Mouse (Mus musculus) lung, postnatal 36 days (tissue): ENCODE data around the gene Sept1.

ENCODE experiments used
- DNase-seq: peaks from one replicate; pipeline ENCODE4 v3.0.0; 2022; ENCODE audit warnings: mixed read lengths

The Sept1 gene

DNA sequence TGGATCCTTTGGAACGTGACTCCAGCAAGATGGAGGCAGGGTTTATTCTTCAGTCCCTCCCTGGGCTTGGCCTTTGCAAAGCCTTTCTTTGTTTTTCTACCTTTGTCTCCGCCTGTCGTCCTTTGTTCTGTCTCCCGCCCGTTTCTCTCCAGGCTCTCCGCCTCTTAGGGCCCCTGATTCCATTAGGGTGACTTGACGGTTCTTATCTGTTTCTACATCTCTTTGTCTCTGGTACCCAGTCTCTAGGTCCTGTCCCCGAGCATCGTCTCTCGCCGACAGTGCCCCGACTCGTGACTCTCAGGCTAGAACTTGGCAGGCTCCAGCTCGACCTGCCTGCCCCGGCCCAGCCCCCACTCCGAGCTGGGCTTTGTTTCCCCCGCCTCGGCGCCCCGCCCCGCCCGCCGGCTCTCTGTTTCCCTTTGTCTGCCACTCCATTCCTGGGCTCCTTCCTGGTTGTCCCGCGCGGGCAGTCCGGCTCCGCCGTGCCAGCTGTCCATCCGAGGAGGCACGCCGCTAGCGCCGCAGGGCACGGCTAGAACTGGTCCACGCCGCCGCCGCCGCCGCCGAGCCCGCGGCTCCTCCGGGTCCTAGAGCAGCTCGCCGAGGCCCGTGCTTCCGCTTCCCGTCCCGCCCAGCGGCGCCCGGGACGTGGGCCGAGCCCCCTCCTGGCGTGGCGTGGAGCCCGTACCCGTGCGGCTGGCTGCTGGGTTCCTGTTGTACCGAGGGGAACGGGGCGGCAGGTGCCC is at the start of gene Sept1, which contains the start of gene Zfp553:
Sept1 (minus strand) TSS at position 509 of the 746 bp plus-strand sequence.
Zfp553 (plus strand) TSS at position 440 of the 746 bp plus-strand sequence.
- peak; percentile 83 for DNase-seq

DNA sequence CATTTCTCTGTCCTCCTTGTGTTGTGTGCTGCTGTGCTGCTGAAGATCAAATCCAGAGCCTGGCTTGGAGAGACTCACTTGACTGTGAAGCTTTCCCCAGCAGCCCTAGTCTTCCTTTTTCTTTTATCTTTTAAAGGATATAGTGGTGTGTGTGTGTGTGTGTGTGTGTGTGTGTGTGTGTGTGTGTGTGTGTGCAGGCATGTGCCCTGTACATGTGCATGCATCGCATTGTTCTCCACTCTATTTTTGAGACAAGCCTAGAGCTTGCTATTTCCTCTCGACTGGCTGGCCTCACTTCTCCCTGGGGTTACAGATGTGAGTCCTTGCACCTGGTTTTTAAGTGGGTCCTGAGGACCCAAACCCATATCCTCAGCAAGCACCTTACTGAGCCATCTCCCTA is 49.3 kb upstream of the Sept1 start:
- DNase-seq = no peak

DNA sequence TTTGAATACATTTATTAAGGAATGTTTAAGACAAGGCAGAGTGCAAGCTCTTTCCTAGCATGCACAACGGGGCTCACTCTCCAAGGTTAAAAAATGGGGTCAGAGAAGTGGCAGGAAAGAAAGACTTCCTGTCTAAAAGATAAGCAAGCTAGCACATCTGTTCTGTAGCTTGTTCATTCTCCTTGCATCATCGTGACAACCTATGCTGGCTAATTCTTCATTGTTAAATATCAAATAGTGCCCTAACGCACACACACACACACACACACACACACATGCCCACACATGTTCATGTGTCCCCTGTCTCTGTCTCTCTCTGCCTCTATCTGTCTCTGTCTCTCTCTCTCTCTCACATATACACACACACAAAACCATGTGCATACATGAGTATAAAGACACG is 48.2 kb upstream of the Sept1 start:
- no peak for DNase-seq

DNA sequence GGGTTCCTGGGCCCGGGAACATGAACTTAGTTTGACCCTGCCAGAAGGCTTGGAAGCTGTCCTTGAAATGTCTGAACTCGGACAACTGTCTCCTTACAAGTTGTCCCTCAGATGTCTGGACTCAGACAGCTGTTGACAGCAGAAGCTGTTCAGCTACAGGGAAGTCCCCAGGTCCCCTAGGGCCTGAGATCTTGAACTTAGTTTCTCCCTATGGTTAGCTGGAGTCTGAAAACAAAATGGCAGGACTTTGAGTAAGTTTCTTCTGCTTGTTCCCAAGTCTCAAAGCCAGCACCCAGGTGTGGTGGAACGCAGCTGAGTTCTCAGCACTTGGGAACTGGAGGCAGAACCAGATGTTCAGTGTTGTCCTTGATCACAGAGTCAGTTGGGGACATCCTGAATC is 47.2 kb upstream of the Sept1 start:
- no peak for DNase-seq

DNA sequence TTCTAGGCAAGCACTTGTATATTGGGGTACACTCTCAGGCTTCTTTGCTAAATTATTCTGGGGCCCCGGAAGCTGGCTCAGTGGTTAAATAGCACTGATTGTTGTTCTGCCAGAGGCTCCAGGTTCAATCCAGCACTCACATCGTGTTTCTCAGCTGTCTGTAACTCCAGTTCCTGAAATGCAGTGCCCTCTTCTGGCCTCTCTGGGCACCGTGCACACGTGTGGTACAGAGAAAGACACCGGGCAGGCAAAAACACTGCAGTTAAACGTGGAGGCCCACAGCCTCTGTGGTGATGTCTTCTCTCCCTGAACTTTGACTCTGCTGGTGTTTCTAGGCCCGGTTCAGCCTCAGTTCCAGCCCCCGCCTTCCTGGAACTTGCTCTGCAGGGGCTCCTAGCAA is 45.4 kb upstream of the Sept1 start:
- peak; percentile 78 for DNase-seq

DNA sequence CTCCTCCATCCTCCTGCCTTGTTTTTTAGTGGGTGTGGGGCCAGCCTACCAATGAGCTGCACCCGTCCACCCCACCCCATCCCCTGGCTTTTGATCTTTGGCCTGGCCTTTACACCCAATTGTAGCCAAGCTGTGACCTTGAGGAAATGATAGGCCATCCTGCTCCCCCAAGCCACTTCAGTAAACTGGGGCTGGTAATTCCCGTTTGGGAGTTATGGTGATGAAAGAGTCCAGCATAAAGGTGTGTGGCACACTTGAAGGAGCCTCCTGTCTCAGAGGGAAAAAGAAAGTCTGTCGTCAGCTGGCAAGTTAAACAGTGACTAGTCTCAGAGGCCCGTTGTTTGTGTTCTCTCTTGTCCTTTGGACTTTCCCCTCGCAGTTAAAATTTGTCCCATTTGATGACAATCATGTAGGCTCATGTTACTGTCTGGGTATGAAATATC is 43.6 kb upstream of the Sept1 start:
- no peak for DNase-seq

DNA sequence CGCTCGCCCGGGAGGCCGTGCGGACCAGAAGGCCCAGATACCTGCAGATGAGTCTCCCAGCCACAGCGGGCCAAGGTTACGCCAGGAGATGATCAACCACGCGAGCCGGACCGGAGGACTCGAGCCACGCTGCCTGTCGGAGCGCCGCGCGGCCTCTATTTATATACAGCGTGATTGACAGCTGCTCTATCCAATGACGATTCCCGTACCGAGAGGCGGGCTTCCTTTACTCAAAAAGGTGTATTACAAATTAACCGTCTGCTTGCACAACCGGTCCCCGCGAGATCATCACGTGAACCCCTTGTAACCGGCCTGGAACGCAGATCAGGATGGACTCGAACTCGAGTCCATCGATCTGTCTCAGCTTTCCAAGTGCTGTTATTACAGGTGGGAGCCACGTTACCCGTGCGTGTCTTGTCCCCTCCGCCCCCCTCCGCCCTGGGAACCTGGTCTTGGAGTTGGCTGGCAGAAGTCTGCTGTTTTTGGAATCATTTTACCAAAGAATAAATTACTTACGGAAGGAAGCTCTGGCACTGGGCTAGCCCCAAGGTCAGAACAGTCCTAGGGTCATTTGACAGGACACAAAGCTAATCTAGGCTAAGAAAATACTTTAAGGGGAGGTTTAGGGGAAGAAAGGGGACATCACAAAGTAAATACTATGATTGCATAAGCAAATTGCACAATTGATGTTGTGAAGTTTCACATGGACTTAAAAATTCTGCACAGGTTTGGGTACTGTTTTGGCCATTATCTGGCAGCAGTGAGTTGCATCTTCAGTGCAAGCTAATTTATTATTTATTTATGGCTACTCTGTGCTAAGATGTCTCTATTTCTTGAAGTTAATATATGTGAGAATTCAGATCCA is 41.2 kb upstream of the Sept1 start, which contains the start of gene Sephs2:
Sephs2 (minus strand) TSS at position 131 of the 865 bp plus-strand sequence.
- peak; percentile 99 for DNase-seq

DNA sequence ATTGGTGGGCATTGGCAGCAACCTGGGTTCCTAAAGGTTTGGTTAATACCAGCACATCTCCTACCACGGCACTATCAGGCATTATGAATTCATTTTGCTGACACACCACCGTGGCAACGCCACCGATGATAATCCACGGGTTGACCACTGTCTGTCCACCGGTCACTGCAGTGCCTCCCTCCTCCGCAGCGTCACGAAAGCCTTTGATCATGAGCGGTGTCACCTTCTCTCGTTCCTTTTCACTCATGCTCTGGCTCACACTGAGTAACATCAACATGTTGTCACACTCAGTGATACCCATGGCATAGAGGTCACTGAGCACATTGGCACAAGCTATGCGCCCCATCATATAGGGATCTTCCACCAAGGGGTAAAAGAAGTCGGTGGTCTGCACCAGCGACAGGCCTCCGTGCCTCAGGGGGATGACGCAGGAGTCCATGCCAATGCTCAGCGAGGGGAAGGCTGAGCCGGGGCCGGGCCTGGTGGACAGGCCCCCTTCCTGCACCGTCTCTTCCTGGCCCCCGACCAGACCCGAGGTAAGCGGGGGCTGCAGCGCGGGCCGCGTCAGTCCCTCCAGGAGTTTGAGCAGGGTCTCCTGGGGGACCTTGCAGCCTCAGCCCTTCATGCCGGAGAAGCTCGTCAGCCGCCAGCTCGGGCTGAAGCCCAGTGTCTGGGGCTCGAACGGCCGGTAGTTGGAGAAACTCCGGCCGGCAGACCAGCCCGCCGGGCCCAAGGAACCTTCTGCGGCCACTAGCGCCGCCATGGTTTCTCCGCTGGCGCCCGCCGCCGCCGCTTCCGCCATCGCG is 40.4 kb upstream of the Sept1 start:
- DNase-seq = no peak

DNA sequence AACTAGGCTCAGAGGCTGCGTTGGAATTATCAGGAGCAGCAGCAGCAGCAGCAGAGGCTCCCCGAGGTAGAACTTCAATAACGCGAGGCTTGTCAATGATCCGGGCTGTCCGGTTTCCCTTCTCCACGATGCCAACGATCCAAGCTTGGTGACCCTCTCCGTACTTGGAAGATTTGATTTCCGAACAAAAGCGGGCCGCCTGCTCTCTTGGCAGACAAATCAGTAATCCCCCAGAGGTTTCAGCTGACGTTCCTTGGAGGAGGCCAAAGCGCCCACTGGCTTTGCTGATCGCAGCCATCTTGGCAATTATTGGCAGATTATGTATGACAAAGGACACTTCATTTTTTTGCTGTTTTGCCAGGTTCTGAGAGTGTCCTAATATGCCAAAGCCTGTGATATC is 39.6 kb upstream of the Sept1 start:
- DNase-seq = no peak

DNA sequence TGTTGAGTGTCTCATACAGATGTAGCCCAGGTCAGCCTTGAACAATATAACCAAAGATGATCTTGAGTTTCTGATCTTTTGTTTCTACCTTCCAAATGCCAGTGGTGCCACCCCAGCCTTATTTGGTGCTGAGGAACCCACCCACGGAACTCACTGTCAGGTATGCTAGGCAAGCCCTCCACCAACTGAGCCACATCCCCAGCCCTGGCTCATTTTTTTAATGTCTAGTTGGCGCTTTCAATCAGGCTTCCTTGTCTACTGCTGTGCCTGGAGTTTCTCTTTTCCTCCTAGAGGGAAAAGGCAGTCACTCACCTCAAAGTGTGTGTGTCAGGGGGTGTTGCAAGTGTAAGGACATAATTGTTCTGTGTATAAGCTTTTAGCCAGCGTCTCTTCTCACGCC is 38.2 kb upstream of the Sept1 start:
- DNase-seq = no peak

DNA sequence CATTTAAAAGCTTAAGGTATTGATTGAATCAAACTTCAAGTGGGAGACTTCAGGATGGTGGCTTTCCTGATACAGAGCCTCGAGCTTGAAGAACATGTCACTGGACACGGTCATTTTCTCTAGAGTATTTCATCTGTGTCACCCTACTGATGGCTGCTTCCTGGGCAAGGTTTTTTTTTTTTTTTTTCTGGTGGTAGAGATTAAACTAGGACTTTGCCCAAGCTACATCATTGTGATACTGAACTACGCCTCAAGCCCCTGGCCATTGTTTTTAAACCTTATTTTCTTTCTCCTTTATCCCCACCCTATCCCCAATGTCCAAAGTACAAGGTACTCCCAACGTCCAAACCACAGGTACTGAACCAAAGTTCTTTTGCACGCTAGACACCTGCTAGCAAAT is 37.7 kb upstream of the Sept1 start:
- no peak for DNase-seq

DNA sequence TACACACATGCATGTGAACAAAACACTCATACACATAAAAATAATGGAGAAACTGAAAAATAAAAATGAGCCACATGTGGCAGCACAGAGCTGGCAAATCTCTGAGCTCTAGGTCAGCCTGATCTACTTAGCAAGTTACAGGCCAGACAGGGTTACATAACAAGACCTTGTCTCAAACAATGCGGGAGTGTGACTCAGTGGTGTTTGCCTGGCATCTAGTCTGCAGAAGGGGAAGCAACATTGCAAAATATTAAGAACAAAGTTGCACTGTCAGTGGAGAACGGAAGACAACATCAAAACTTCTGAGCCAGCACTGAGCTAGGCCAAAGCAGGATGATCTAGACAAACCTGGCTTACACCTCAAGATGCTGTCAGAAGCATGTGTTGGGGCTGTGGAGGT is 37.3 kb upstream of the Sept1 start:
- DNase-seq = peak; percentile 40

DNA sequence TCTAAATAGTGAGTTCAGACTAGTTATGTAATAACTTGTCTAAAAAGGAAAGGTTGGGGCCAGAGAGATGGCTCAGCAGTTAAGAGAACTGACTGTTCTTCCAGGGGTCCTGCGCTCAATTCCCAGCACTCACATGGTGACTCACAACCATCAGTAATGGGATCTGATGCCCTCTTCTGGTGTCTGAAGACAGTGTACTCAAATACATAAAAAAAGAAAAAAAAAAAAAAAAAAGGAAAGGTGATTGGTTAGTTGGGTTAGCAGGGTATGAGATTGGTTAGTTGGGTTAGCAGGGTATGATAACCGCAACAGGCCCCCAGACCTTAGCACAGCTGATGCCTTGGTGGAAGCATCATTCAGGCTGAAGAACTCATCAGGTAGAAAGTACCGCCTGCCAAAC is 30.6 kb upstream of the Sept1 start:
- DNase-seq = no peak

DNA sequence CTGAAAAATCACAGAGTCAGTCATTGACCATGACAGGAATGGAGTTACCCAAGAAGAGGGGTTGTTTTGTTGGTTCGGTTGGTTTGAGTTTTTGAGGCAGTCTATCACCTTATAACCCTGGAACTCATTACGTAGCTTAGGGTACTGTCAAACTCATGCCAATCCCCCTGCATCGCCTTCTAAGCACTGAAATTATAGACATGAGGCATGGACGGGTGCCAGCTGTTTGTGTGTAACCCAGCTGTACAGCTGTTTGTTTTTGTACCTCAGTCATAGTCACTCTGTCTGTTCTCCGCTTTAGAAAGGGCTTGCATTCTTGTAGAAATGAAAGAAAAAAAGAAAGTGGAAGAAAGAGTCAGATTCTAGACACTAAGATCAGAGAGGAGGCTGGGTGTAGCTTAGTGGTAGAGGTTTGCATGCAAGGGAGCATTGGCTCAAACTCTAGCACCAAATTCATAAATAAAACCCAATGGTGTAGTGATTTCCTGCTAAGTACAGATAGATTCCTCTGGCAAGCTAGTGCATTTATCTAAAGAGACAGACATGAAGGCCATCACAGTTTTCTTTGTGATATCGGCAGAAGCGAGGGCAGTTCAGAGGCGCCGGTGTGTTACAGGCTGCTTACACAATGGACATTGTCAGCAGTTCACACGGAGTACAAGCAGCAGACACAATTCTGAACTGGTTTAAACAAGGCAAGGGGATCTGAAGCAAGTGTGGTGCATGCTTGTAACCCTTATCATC is 29.5 kb upstream of the Sept1 start:
- DNase-seq = no peak

DNA sequence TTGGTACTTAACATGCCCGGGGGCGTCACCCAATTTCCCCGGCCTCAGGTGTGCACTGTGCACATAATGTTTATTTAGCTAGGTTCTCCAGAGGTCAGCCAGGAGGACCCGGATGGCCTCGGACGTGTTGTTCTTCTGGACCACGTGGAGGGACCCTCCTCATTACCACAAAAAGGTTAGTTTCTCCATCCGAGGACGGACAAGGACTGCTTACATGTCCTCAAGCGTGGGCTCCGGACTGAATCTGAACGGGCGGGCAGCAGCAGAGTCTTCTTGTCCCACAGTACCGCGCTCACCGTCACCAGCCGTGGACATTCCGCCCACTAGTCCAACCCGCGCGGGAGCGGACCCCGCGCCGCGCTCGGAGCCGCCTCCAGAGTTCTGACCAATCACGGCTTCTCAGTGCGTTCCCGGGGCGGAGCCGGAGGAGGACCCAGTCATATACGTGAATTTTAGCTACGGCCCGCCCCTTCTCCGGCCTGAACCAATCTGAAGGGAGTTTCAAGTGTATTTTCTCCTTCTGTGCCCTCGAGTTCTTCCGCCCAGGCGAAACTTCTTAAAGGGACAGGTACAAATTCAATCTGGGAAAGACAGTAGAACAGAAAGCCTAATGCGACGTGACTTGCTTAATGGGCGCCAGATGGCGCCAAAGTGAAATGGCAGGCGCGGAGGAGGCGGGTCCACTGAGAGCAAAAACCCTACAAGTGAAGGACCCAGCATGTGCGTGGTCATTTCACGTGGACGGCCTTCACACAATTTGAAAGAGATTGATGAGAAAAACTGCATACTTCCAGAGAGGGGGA is 27.6 kb upstream of the Sept1 start, which contains the start of gene Dctpp1:
Dctpp1 (minus strand) TSS at position 401 of the 803 bp plus-strand sequence.
- DNase-seq = peak; percentile 100

DNA sequence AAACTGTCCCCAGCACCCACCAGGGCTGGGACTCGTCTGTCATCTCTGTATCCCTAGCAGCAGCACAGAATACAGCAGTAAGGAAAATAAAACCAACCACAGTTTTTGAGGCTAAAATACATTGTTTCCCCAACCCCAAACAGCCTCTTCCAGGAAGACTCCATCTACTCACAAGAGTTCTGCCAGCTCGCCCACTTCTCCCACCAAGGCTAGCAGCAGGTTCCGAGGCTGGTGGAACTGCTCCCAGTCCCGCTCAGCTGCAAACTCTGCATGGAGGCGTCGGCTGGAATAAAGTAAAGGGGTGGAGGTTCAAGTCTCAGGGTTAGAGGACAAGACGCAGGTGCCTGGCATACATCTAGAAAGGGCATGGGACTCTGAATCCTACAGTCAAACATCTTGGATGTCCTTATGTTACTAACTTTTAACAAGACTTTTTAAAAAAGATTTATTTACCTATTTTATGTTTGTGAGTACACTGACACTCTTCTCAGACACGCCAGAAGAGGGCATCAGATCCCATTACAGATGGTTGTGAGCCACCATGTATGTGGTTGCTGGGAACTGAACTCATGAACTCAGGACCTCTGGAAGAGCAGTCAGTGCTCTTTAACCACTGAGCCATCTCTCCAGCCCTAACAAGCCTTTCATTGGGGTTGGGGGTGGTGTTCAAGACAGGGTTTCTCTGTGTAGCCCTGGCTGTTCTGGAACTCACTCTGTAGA is 26.4 kb upstream of the Sept1 start:
- DNase-seq = no peak

DNA sequence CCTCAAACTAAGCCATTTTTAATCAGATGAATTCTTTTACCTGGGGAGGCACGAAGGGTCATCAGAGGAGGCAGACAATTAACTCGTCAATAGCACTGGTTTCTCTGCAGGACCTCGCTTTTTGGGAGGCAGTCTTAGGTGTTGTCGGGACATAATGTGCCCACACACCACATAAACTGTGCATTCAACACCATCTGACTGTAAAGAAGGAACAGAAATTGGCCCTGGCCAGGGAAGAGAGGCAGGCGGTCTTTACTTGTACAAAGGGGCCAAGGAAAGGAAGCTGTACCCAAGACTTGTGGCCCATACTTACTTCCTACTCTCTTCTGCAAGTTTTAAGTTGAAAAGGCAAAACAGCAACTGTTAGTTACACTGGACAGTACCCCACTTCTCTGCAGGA is 23.6 kb upstream of the Sept1 start:
- peak; percentile 18 for DNase-seq

DNA sequence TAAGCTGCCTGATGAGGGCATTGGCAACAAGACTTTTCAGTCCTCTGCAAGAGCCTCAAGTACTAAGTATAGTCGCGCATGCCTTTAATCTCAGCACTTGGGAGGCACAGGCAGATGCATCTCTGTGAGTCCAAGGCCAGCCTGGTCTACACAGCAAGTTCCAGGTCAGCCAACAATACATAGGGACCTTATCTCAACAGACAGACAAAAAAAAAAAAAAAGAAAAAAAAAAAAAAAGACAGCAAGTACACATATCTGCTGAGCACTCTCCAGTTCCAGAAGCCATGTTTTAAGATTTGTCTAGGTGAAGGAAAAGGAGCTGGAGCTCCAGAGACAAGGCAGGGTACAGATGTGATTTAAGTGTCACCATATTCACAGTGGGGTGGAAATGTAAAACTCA is 23.0 kb upstream of the Sept1 start:
- no peak for DNase-seq

DNA sequence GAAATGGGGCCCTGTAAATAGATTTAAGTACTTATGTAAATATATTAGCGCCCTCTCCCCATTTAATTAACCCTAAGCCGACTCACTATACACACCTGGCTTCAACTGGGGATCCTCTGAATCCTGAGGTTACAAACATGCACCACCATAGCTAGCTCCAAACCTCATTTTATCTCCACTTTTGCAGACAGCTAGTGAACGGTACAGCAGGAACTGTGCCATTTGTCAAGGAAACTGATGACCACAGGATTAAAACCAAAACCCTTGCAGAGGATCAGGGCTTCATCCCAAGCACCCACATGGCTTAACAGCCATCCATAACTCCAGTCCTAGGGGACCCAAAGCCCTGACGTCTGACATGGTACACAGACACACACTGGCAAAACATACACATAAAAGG is 22.1 kb upstream of the Sept1 start:
- DNase-seq = no peak
